Mouse (Mus musculus) liver, embryonic 11.5 days (tissue): ENCODE results near the gene Ascc2. TPM values are rescaled to one million over a fixed set of nuclear protein-coding genes. Genes with fewer than 3 reads are reported as not detected.

Experiments used
- ATAC-seq: fragments of 200-750 bp; cut with Nextera tagmentation; replicated peaks from 2 replicates; pipeline ENCODE4 v1.8.0; 2017; ENCODE audit warnings: moderate number of reproducible peaks, mild to moderate bottlenecking, moderate TSS enrichment, moderate library complexity; ENCODE audit not compliant: low FRiP score
- DNase-seq: peaks from one replicate; pipeline ENCODE4 v3.0.0-alpha.2; 2017; ENCODE audit warnings: low spot score
- H3K27ac ChIP-seq: fragments of 300-500 bp; sonication (generic); 2 replicates; pipeline ENCODE4 v1.5.1; 2014; ENCODE audit warnings: mild to moderate bottlenecking, low read depth, low read length, control low read depth
- H3K27me3 ChIP-seq: fragments of 300-500 bp; sonication (generic); replicated peaks from 2 replicates; pipeline ENCODE4 v1.6.1; 2014; ENCODE audit warnings: low read length, mixed read lengths; ENCODE audit not compliant: control insufficient read depth, insufficient read depth
- H3K36me3 ChIP-seq: fragments of 300-500 bp; sonication (generic); 2 replicates; pipeline ENCODE4 v1.6.1; 2014; ENCODE audit warnings: mild to moderate bottlenecking, low read length, moderate library complexity, mixed read lengths; ENCODE audit not compliant: control insufficient read depth, insufficient read depth
- H3K4me1 ChIP-seq: fragments of 300-500 bp; sonication (generic); replicated peaks from 2 replicates; pipeline ENCODE4 v1.6.1; 2014; ENCODE audit warnings: low read length, mixed read lengths; ENCODE audit not compliant: control insufficient read depth, insufficient read depth
- H3K4me2 ChIP-seq: fragments of 300-500 bp; sonication (generic); 2 replicates; pipeline ENCODE4 v1.6.1; 2014; ENCODE audit warnings: mild to moderate bottlenecking, control low read depth, moderate library complexity
- H3K4me3 ChIP-seq: fragments of 300-500 bp; sonication (generic); 2 replicates; pipeline ENCODE4 v1.5.1; 2014; ENCODE audit warnings: low read depth, low read length, control low read depth
- H3K9ac ChIP-seq: fragments of 300-500 bp; sonication (generic); 2 replicates; pipeline ENCODE4 v1.6.1; 2014; ENCODE audit warnings: low read depth, low read length, control low read depth
- H3K9me3 ChIP-seq: fragments of 300-500 bp; sonication (generic); 2 replicates; pipeline ENCODE4 v1.6.1; 2016; ENCODE audit warnings: low read length, inconsistent platforms, mixed read lengths; ENCODE audit not compliant: control insufficient read depth
- WGBS: fragments of 180-500 bp; shearing (Covaris S2); extraction: QIAGEN DNeasy Blood & Tissue Kit; methylation state at CpG from one replicate; pipeline ENCODE4 v1.1.7; 2014; 5-methylcytosine and 5-hydroxymethylcytosine counted together
- polyA plus RNA-seq: library from polyadenylated mRNA; unstranded; fragments of >200 nt; fragmentation: Nextera tagmentation; extraction: Ambion mirVana; gene quantifications from 2 replicates; pipeline ENCODE4 v1.2.1, GENCODE M21; 2014

Gene Ascc2
- polyA plus RNA-seq, 1 experiment from 2014 or later: 43.0 TPM

DNA sequence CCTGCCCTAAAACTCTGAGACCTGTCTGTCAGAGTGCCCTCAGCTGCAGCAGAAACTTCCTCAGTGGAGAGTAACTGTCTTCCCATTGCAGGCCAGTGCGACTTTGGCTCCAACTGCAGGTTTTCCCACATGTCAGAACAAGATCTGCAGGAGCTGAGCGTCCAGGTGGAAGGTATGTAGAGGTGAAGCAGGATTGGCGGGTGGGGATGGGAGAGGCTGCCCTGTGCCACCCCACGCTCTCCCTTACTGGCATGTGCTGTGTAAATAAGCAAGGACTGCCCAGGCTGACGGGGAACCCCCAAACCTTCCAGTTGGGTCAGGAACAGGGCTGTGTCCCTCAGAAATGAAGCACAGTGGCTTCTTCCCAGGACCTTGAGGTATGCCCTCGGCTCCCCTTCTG, 92.5 kb downstream of the Ascc2 start:
- H3K4me1 ChIP-seq: no peaks in the 10 kb centered on the region
- H3K9me3 ChIP-seq: no peaks in the 10 kb centered on the region
- H3K9ac ChIP-seq: no peak overlapping the region
- 74% methylated on average over 6 of the region's 6 CpGs for WGBS
- no peak for DNase-seq
- H3K36me3 ChIP-seq: no peaks in the 10 kb centered on the region
- no peak for ATAC-seq
- no peaks in the 10 kb centered on the region for H3K27me3 ChIP-seq
- no peak overlapping the region for H3K27ac ChIP-seq
- no peak overlapping the region for H3K4me2 ChIP-seq
- H3K4me3 ChIP-seq: no peak overlapping the region

DNA sequence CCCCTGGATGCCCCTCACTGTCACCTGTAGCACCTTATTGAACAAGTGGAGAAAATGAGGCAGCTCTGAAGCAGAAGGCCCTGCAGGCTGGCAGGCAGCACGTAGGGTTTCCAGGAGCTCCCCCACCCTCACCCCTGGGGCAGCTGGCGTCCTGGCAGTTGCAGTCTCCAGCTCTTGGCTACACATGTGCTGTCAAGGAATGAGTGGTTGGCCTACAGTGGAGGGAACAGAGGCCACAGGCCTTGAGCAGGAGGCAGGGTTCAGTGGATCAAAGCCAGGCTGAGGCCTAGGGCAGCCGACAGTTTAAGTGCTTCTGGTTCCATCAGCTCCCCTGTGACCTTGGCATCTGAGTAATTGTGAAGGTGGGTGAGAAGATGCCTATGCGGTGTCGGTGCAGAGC, 93.4 kb downstream of the Ascc2 start:
- H3K36me3 ChIP-seq: no peaks in the 10 kb centered on the region
- DNase-seq: no peak
- no peak for ATAC-seq
- H3K9me3 ChIP-seq: no peaks in the 10 kb centered on the region
- no peak overlapping the region for H3K9ac ChIP-seq
- no peaks in the 10 kb centered on the region for H3K27me3 ChIP-seq
- no peak overlapping the region for H3K4me3 ChIP-seq
- H3K27ac ChIP-seq: no peak overlapping the region
- no peak overlapping the region for H3K4me2 ChIP-seq
- no peaks in the 10 kb centered on the region for H3K4me1 ChIP-seq
- 82% methylated on average over 5 of the region's 5 CpGs for WGBS

DNA sequence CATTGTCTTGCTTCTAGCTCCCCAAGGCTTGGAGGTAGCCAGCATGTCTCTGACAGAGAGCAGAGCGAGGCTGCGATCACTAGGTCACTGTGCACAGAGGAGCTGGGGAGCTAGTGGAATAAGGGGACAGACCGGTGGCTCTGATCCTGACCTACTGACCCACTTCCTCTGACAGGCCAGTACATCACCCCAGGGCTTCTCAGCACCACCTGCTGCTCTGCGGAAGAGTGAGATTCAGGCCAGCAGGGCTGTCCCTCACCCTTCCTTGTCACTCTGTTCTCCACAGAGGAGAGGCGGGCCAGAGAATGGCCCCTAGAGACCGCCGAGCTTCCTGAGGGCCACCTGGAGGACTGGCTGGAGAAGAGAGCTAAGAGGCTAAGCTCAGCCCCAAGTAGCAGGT, 94.2 kb downstream of the Ascc2 start:
- Histone ChIP-seq H3K27me3 (no peaks in the 10 kb centered on the region), H3K4me2 (no peak overlapping the region), H3K9me3 (no peaks in the 10 kb centered on the region), H3K36me3 (no peaks in the 10 kb centered on the region), H3K27ac (no peak overlapping the region), H3K9ac (no peak overlapping the region), H3K4me3 (no peak overlapping the region), H3K4me1 (no peaks in the 10 kb centered on the region)
- ATAC-seq: no peak
- DNase-seq: no peak
- WGBS: 85% methylated on average over 7 of the region's 7 CpGs

DNA sequence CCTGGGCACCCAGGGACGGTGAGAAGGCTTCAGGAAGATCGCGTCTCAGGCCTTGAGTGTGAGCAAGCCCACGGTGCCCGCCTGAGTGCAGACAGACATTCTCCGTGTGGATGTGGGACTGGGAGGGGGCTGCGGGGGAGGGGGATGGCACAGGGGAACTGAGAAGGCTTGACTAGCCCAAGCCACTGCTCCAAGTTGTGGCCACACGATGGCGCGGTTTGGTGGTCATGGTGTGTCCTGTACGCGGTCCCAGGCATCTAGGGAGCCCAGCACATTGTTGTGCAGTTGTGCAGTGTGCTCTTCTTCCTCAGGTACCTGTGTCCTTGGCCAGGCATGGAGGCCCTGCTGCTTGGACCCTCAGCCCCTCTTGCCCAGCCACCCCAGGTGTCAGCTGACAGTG, 96.6 kb downstream of the Ascc2 start:
- Histone ChIP-seq H3K36me3 (no peaks in the 10 kb centered on the region), H3K27ac (no peak overlapping the region), H3K9ac (no peak overlapping the region), H3K27me3 (no peaks in the 10 kb centered on the region), H3K9me3 (no peaks in the 10 kb centered on the region), H3K4me3 (no peak overlapping the region), H3K4me2 (no peak overlapping the region), H3K4me1 (no peaks in the 10 kb centered on the region)
- ATAC-seq (no peak), DNase-seq (no peak)
- WGBS: 38% methylated on average over 12 of the region's 12 CpGs

Other genes with a start within 250 kb of the Ascc2 start
- 1.4 and 1.9 TPM in 2 replicates for gene Hormad2, start 196.6 kb upstream of the Ascc2 start, polyA plus RNA-seq
- gene Mtmr3, start 42.9 kb upstream of the Ascc2 start, polyA plus RNA-seq: 25.6 and 30.7 TPM in 2 replicates
- gene Gm11032, start 17.7 kb upstream of the Ascc2 start, polyA plus RNA-seq: not detected in 2 replicates
- gene Uqcr10, start 66.6 kb downstream of the Ascc2 start, polyA plus RNA-seq: 823 and 891 TPM in 2 replicates
- gene Zmat5, start 66.9 kb downstream of the Ascc2 start, polyA plus RNA-seq: 45.1 and 54.6 TPM in 2 replicates
- gene Cabp7, start 109.0 kb downstream of the Ascc2 start, polyA plus RNA-seq: 0.33 TPM in 1 of 2 replicates, not detected in the other
- gene Nf2, start 211.8 kb downstream of the Ascc2 start, polyA plus RNA-seq: 37.4 and 40.1 TPM in 2 replicates
- 89.8 and 92.7 TPM in 2 replicates for gene Nipsnap1, start 236.2 kb downstream of the Ascc2 start, polyA plus RNA-seq